Mouse (Mus musculus): ENCODE measurements around the gene Rcbtb2.

Gene Rcbtb2

DNA sequence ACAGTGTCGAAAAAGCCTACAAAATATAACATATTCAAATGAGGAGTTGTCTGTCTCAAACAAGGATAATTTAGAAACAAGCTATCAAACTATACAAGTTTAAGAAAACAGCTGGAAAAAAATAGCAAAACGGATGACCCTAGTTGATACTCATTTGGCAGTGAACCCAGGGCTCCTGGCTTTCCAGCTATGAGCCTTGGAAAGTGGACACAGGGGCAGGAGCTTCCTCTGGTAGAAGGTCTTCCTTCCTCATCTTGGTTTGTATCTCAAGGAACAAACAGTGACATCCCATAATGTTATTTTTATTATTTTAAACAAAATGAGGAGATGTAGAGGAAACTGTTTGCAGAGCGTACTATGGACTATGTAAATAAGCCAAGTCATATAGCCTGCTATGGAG lies 25.3 kb downstream of the Rcbtb2 start:
- no peak for DNase-seq (ENCODE audit: low spot score in 2 of 2)

GRCm38 (mm10) chr14:73161303-73161702 lies 38.5 kb downstream of the Rcbtb2 start:
- no peak for DNase-seq (ENCODE audit: low spot score in 2 of 2)

GRCm38 (mm10) chr14:73162192-73162800 lies 39.5 kb downstream of the Rcbtb2 start:
- no peak for DNase-seq (ENCODE audit: low spot score in 2 of 2)

GRCm38 (mm10) chr14:73163363-73163998 lies 40.6 kb downstream of the Rcbtb2 start:
- no peak for DNase-seq (ENCODE audit: low spot score in 2 of 2)

GRCm38 (mm10) chr14:73165136-73165535 lies 42.3 kb downstream of the Rcbtb2 start:
- DNase-seq (ENCODE audit: low spot score in 2 of 2), result no peak

DNA sequence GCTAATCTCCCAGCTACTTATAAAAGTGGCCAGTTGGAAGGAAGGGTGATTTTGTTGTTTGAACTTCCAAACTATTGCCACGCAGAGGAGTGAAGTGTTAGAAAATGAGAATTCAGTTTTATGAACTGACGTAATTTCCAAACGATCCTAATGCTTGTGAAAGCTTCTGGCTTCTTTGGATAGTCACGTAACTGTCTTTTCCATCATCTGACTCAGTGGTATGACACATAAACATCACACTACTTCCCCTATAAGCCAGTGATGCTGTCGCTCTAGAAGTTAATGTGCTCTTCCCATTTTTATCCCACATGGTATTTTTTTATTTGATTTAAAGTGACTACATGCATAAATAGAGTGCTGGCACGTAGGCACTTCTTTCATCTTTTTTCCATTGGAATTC lies 45.8 kb downstream of the Rcbtb2 start:
- no peak for DNase-seq (ENCODE audit: low spot score in 2 of 2)

DNA sequence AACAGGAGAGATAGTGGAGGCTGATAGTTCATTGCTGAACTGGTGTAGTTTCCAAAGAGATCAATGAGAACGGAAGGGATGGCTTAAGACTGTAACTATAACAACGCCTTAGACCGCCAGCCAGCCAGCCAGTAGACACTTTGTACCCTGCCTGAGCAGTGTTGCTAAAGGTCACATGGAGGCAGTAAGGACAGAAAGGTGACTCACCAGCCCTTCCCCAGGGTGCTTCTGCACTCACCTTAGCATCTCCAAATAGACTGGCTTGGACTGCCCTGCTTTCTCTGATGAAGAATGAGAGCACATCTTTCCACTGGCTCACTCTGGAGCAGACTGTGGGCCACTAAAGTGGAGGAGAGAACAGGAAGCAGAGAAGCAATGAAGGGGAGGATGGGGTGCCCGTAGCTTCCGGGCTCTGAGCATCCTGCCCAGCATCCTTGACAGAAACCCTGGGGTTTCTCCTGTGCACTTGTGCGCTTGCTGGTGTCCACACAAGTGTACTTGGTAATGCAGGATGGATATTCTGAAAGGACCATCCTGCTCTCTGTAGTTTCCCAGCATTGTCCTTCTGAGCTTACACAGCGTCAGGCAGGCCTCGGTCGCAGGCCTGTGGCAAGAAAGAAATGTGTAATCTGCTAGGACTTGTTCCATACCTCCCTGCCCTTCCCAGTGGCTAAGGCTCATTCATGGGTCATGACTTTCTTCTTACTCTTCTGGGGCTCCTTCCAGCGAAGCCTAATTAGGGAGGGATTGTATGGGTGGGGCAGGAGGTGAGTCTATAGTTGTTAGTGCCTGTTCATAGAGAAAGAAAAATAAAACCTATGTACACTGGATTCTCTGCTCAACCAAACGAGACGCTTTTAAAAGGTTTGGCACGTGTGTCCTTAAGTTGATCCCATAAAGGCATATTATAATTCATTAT lies 47.3 kb downstream of the Rcbtb2 start:
- DNase-seq (ENCODE audit: low spot score in 2 of 2), result no peak

DNA sequence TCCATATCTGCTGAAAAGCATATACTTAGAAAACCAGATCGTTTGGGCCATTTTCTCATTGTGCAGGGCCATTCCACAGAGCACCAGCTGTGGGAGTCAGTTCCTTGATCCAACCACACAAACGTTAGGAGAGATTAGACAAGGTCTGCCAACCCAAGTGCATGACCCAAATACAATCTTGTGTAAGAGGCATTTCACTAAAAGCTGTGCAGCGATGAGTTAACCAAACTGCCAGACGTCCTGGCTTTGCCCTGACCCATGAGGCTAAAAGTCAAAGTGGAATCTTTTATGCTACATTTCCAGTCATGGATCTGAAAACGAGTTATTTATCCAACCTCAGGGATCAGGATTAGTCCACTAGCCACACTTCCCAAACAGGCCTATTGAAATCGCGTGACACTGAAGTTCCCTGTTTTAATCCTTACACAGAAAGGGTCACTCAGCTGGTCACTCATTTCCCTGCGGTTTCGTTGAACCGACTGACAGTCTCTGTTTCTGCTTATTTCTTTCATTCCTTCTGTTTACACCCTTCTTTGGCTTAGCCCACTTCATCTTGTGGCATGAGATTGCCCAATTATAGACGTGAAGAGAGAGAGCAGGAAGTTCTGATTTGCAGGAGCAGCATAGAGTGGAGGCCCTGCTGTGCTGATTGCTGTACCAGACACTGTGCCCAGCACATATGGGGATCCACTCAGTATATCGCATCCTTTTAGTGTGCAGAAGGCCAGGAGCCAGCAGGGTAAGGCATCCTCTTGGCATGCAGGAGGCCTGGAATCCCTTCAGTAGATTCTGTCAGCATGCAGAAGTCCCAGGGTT lies 49.6 kb downstream of the Rcbtb2 start:
- no peak for DNase-seq (ENCODE audit: low spot score in 2 of 2)

DNA sequence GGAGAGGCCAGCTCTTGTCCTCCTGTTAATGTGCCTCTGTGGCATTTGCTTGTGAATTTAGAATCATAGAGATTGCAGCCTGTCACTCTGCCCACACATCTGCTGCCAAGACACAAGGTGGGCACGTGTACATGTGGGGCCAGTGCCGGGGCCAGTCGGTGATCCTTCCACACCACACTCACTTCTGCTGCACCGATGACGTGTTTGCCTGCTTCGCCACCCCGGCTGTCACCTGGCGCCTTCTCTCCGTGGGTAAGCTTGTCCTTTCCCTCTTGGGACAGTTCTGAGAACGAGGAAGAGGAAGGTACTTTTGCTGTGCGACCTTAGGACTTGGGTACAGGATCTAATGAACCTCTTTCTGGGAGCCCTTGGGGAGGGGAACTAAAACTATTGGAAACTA lies 50.8 kb downstream of the Rcbtb2 start:
- DNase-seq (ENCODE audit: low spot score in 2 of 2), result no peak

GRCm38 (mm10) chr14:73174091-73174995 lies 51.5 kb downstream of the Rcbtb2 start:
- no peak for DNase-seq (ENCODE audit: low spot score in 2 of 2)

DNA sequence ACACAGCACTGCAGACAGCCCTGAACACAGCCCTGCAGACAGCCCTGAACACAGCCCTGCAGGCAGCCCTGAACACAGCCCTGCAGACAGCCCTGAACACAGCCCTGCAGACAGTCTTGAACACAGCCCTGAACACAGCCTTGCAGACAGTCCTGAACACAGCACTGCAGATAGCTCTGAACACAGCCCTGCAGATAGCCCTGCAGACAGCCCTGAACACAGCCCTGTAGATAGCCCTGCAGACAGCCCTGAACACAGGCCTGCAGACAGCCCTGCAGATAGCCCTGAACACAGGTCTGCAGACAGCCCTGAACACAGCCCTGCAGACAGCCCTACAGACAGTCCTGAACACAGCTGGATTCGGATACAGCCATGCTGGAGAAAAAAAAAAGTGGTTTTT lies 52.2 kb downstream of the Rcbtb2 start:
- DNase-seq (ENCODE audit: low spot score in 2 of 2), result no peak

DNA sequence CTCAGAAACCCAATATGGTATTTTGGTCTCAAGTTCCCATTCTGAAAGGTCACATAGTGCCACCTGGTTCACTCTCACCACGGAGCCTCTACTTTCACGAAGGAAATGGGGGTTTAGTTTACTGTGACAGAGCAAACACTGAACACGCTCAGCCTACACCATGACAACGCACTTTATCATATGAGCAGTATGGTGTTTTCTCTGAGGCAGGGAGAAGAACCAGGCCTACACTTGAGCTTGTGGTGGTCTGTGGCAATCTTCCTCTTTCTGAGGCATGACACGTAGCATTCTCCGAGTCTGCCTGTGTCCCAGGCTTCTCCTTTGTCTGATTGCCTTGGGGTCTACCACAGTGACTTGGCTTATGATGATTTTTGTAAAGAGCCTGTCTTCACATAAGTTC lies 53.0 kb downstream of the Rcbtb2 start:
- peak; percentile 31 to 36 for DNase-seq (ENCODE audit: low spot score in 2 of 2)

DNA sequence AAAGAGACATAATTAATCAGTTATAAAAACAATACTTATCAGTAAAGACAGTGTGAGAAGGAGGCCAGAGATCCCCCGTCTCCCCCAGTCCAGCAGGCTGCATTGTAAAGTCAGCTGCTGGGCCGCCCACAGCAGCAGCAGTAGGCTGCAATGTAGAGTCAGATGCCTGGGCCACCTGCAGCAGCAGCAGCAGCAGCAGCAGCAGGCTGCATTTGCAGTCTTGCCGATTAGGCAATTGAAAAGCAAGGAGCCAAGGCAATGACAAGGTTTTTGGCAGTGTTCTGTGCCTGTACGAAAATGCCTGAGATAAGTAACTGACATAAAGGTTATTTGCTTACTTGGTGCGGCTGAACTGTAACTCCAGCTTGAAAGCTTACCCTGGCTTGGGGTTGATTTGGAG lies 53.4 kb downstream of the Rcbtb2 start:
- no peak for DNase-seq (ENCODE audit: low spot score in 2 of 2)

GRCm38 (mm10) chr14:73177961-73178360 lies 55.1 kb downstream of the Rcbtb2 start:
- no peak for DNase-seq (ENCODE audit: low spot score in 2 of 2)

DNA sequence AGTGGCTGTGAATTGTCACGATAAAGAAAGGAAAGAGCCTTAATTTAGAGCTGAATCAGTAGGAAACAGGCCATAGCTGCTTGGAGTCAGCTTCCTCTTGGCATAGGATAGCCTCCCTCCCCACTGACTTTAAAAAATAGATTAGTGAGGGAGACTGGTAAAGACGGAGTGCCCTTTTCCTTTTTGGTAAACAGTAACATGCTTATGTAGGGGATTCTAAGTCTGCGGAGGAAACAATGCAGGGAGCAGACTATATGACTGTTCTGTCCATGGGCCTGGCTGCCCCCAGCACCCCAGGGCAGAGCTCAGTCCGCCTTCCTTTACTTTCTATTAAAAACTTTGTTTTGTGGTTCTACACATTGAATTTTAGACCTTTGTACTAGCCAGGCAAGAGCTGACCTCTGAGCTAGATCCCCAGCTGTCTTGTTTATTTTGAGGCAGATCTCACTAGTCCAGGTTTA lies 56.4 kb downstream of the Rcbtb2 start:
- DNase-seq (ENCODE audit: low spot score in 2 of 2), result no peak

GRCm38 (mm10) chr14:73180671-73181070 lies 57.8 kb downstream of the Rcbtb2 start:
- DNase-seq (ENCODE audit: low spot score in 2 of 2), result no peak

- DNase-seq (ENCODE audit: low spot score in 2 of 2), result no peak
These were observed 58.3 kb downstream of the Rcbtb2 start for GRCm38 (mm10) chr14:73181144-73181543.

DNA sequence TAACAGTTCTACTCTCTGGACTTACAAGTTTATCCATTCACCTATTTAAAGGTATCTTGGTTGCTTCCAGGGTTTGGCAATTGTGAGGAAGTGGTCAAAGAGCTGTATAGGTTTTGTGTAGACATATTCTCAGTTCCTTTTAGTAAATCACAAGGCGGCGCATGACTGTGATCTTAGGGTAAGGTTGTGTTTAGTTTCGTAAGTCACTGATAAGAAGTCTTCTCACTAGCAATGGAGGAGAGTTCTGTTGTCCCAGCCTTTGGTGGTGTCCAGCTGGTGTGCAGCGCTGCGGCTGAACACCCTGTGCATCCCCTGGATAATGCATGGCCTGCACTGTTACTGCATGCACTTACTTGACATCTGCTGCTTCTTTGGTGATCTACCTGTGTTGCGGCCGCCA lies 64.0 kb downstream of the Rcbtb2 start:
- no peak for DNase-seq (ENCODE audit: low spot score in 2 of 2)

DNA sequence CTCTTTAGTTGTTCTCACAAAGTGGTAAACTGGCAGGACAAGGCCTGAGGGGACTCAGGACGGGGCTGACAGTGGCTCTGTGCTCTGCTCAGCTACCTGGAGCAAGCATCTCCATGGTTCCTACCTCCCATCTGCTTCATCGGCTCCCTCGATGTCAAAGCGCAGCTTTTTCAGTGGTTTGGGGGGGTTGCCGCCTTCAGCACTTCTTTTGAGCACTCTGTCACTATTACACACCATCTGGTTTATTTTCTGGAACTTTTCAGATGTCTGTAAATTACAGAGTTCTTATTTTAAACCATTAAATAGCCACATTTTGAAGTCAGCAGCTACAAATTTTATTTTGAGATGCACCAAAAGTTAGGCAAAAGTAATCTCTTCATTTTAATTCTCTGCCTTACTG lies 76.2 kb downstream of the Rcbtb2 start:
- no peak for DNase-seq (ENCODE audit: low spot score in 2 of 2)

GRCm38 (mm10) chr14:73201447-73201846 lies 78.6 kb downstream of the Rcbtb2 start:
- DNase-seq (ENCODE audit: low spot score in 2 of 2), result no peak

- no peak for DNase-seq (ENCODE audit: low spot score in 2 of 2)
These were observed 81.2 kb downstream of the Rcbtb2 start for GRCm38 (mm10) chr14:73204016-73204415.

Data from thymus, postnatal 10 days (tissue).